In genomic region chr5:33533185-33533584, GRCm38 (mm10) we compare ENCODE assay signal across 24 mouse cellular contexts.
"Had no signal": no experiment of that assay in that cellular context is flagged by ENCODE, and none has a peak within 500 bp of the region (broad histone marks: within the 10 kb centered on the region; RNA-seq: fewer than 3 reads in every experiment).

No protein-coding gene starts in this region.

- H3K4me3 ChIP-seq: gastrocnemius, adult 2 months; heart, embryonic 10.5 days; heart, embryonic 12.5 days; hindbrain, embryonic 10.5 days; hindbrain, embryonic 12.5 days; intestine, embryonic 15.5 days; layer of hippocampus, adult 2 months; left cerebral cortex, adult 2 months; limb, embryonic 13.5 days; limb, embryonic 15.5 days; liver, embryonic 12.5 days had no signal

- H3K9me3 ChIP-seq: heart, embryonic 10.5 days; heart, embryonic 12.5 days; hindbrain, embryonic 10.5 days; hindbrain, embryonic 12.5 days; intestine, embryonic 15.5 days; limb, embryonic 13.5 days; limb, embryonic 15.5 days; liver, embryonic 12.5 days had no signal

- H3K27ac ChIP-seq: gastrocnemius, adult 2 months; heart, embryonic 10.5 days; hindbrain, embryonic 10.5 days; hindbrain, embryonic 12.5 days; hindbrain, embryonic 14.5 days; intestine, embryonic 15.5 days; layer of hippocampus, adult 2 months; left cerebral cortex, adult 2 months; limb, embryonic 13.5 days; limb, embryonic 15.5 days; liver, embryonic 12.5 days; liver, embryonic 14.5 days had no signal

- H3K9ac ChIP-seq: heart, embryonic 12.5 days; hindbrain, embryonic 12.5 days; hindbrain, embryonic 14.5 days; intestine, embryonic 15.5 days; limb, embryonic 13.5 days; limb, embryonic 15.5 days; liver, embryonic 12.5 days; liver, embryonic 14.5 days had no signal

- H3K4me2 ChIP-seq: heart, embryonic 12.5 days; hindbrain, embryonic 12.5 days; hindbrain, embryonic 14.5 days; intestine, embryonic 15.5 days; limb, embryonic 13.5 days; limb, embryonic 15.5 days; liver, embryonic 12.5 days had no signal

- H3K36me3 ChIP-seq: heart, embryonic 10.5 days; heart, embryonic 12.5 days; hindbrain, embryonic 10.5 days; hindbrain, embryonic 12.5 days; intestine, embryonic 15.5 days; limb, embryonic 13.5 days; limb, embryonic 15.5 days; liver, embryonic 12.5 days had no signal

- DNase-seq: gastrocnemius, adult 2 months; gastrocnemius, postnatal 10 days; gastrocnemius, postnatal 25 days; heart, adult 18-20 months; heart, postnatal 10 days; heart, postnatal 4 days; kidney, adult 18-20 months; kidney, adult 8-10 months; kidney, postnatal 10 days; kidney, postnatal 25 days; kidney, postnatal 4 days; left cerebral cortex, postnatal 4 days had no signal
